Mouse (Mus musculus) frontal cortex, postnatal 10 days (tissue): Measurements from ENCODE around the gene Dlgap1.
"Not testable (repeated sequence)": the region's sequence is repeated elsewhere in the genome, so short reads cannot be mapped to it uniquely, and the experiment has no call there.

Source experiments
- DNase-seq, 2 experiments: peaks; one replicate each; pipeline ENCODE4 v3.0.0; 2022; ENCODE audit warnings: low spot score in 2 of 2, mixed read lengths in 1 of 2

Dlgap1 gene

GRCm38 (mm10) chr17:70527101-70527500, 558.2 kb downstream of the Dlgap1 start:
- no peak for DNase-seq

- DNase-seq: no peak
Observed at GRCm38 (mm10) chr17:70528196-70529187, 559.6 kb downstream of the Dlgap1 start.

GRCm38 (mm10) chr17:70534321-70534720, 565.4 kb downstream of the Dlgap1 start:
- DNase-seq: no peak

GRCm38 (mm10) chr17:70541816-70542215, 572.9 kb downstream of the Dlgap1 start:
- no peak for DNase-seq

GRCm38 (mm10) chr17:70550793-70551192, 581.9 kb downstream of the Dlgap1 start:
- DNase-seq: no peak

GRCm38 (mm10) chr17:70561547-70561946, 592.7 kb downstream of the Dlgap1 start:
- no peak for DNase-seq

GRCm38 (mm10) chr17:70570848-70571247, 602.0 kb downstream of the Dlgap1 start:
- DNase-seq: no peak

GRCm38 (mm10) chr17:70583042-70583441, 614.2 kb downstream of the Dlgap1 start:
- no peak for DNase-seq

GRCm38 (mm10) chr17:70586735-70587425, 618.0 kb downstream of the Dlgap1 start:
- no peak for DNase-seq

GRCm38 (mm10) chr17:70587975-70588630, 619.2 kb downstream of the Dlgap1 start:
- not testable (repeated sequence) for DNase-seq

GRCm38 (mm10) chr17:70588691-70589090, 619.8 kb downstream of the Dlgap1 start:
- DNase-seq: no peak

GRCm38 (mm10) chr17:70589140-70589539, 620.3 kb downstream of the Dlgap1 start:
- DNase-seq: no peak

- DNase-seq: no peak
Observed at GRCm38 (mm10) chr17:70590506-70590905, 621.6 kb downstream of the Dlgap1 start.

- no peak for DNase-seq
Observed at GRCm38 (mm10) chr17:70594277-70594676, 625.4 kb downstream of the Dlgap1 start.

GRCm38 (mm10) chr17:70596326-70596725, 627.5 kb downstream of the Dlgap1 start:
- DNase-seq: no peak

- DNase-seq: no peak
Observed at GRCm38 (mm10) chr17:70600462-70600861, 631.6 kb downstream of the Dlgap1 start.

- no peak for DNase-seq
Observed at GRCm38 (mm10) chr17:70602051-70602450, 633.2 kb downstream of the Dlgap1 start.

- DNase-seq: no peak
Observed at GRCm38 (mm10) chr17:70605659-70606058, 636.8 kb downstream of the Dlgap1 start.

GRCm38 (mm10) chr17:70612171-70612570, 643.3 kb downstream of the Dlgap1 start:
- no peak for DNase-seq

GRCm38 (mm10) chr17:70613897-70614296, 645.0 kb downstream of the Dlgap1 start:
- DNase-seq: no peak

- DNase-seq: no peak
Observed at GRCm38 (mm10) chr17:70614407-70615060, 645.7 kb downstream of the Dlgap1 start.

- DNase-seq: peak; percentile 38 to 53
Observed at GRCm38 (mm10) chr17:70622493-70622892, 653.6 kb downstream of the Dlgap1 start.
